ENCODE assay signal across 13 mouse cellular contexts in the genomic region with DNA sequence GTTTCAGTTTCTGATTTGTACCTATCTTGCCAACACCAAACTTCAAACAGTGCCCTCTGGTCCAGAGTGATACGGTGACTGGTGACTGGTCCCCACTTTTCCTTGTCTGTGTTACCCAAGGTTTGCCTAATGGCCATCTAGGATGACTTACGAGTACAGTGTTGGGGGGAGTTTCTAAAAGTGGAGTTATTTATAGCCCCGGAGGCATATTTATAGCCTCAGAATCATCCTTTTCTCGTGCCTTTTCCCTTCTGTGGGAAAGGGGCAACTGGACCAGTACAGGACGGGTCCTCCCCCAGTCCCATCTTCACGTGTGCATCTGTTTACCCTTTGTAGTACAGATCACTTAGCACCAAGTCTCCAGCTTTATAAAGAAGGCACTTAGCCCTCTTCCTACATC.
"Had no signal": no experiment of that assay in that cellular context is flagged by ENCODE, and none has a peak within 500 bp of the region (broad histone marks: within the 10 kb centered on the region; RNA-seq: fewer than 3 reads in every experiment).

No protein-coding gene starts in this region.

- H3K27me3 ChIP-seq: limb, embryonic 13.5 days; midbrain, embryonic 12.5 days; neural tube, embryonic 13.5 days; stomach, embryonic 15.5 days had no signal

- DNase-seq: kidney, postnatal 25 days; left cerebral cortex, postnatal 4 days; lung, adult 18-20 months; retina, postnatal 1 day; right cerebral cortex, postnatal 4 days; thymus, adult 2 months; thymus, postnatal 25 days had no signal

- H3K4me3 ChIP-seq: limb, embryonic 13.5 days; midbrain, embryonic 12.5 days; neural tube, embryonic 13.5 days; stomach, embryonic 15.5 days had no signal

- H3K4me1 ChIP-seq: limb, embryonic 13.5 days; midbrain, embryonic 12.5 days; neural tube, embryonic 13.5 days had no signal

- H3K4me2 ChIP-seq: limb, embryonic 13.5 days; midbrain, embryonic 12.5 days; neural tube, embryonic 13.5 days; stomach, embryonic 15.5 days had no signal

- H3K36me3 ChIP-seq: stomach, embryonic 15.5 days had no signal

- ATAC-seq: midbrain, embryonic 16.5 days had no signal

- H3K9me3 ChIP-seq: limb, embryonic 13.5 days; midbrain, embryonic 12.5 days; stomach, embryonic 15.5 days had no signal

- H3K27ac ChIP-seq: limb, embryonic 13.5 days; liver, embryonic 14.5 days; midbrain, embryonic 12.5 days; neural tube, embryonic 13.5 days; stomach, embryonic 15.5 days had no signal

- H3K9ac ChIP-seq: limb, embryonic 13.5 days; liver, embryonic 14.5 days; midbrain, embryonic 12.5 days; neural tube, embryonic 13.5 days; stomach, embryonic 15.5 days had no signal
